Mouse (Mus musculus): ENCODE results near the gene Upk3a. TPM values are rescaled to one million over a fixed set of nuclear protein-coding genes. Genes with fewer than 3 reads are reported as not detected.
"Not testable (repeated sequence)": the region's sequence is repeated elsewhere in the genome, so short reads cannot be mapped to it uniquely, and the experiment has no call there.

Gene Upk3a
- total RNA-seq, 2 experiments from 2014 or later = not detected

DNA sequence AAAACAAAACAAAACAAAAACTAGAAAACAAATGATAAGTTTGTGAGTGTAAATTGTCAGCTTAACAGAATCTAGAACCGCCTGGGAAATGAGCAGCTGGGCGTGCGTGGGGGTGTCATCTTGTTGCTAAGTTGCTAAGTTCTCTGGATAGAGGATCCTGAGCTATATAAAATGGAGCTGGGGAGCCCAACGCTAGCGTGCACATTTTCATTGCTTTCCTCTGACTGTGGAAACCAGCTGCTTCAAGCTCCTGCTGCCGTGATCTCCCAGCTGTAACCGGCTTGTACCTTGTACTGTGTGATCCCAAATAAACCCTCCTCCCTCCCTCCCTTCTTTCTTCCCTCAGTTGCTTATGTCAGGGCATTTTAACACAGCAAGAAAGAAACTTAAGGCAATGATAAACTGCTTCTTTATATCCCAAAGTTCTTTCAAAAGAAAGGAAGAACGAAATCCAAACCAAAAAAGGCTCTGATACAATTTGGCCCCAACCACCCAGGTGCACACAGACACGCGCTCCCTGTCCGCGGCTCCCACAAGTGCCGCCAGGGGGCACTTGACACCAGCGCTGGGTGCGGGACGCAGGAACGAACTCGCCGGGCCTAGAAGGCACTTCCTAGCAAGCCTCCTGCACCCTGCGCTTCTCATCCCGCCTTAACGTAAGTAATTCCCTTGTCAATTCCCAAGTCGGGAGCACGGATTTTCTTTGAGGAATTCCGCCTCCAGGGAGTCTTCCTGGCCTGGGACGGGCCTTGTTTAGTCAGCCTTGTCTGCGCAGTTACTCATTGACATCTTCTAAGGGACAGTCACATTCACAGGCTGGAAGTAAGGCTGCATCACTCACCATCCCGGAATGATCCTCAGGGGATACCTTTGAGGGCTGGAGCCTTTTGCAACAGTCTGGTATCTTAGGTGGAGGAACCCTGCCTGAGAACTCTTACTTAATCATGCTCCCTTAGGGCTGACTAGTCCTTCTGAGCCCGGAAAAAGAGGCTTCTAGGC lies 15.7 kb upstream of the Upk3a start:
- DNase-seq = peak; percentile 86

DNA sequence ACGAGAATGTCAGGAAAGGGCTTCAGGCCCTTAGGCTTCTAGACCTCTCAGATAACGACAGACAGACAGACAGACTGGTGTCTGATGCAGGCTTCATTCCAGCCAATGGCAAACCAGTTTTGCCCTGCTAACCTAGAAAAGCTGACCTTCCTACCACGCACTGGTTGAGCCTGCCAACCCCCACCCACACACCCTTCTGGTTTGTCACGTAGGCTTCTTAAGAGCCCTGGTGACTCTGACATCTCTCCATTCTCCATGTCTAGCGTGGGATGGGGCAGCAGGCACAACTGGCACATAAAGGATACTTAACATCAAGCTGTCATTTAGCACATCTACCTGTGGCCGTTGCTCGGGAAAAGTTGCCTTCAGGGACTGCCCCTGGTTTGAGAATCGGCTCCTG lies 7.3 kb upstream of the Upk3a start:
- DNase-seq = no peak

DNA sequence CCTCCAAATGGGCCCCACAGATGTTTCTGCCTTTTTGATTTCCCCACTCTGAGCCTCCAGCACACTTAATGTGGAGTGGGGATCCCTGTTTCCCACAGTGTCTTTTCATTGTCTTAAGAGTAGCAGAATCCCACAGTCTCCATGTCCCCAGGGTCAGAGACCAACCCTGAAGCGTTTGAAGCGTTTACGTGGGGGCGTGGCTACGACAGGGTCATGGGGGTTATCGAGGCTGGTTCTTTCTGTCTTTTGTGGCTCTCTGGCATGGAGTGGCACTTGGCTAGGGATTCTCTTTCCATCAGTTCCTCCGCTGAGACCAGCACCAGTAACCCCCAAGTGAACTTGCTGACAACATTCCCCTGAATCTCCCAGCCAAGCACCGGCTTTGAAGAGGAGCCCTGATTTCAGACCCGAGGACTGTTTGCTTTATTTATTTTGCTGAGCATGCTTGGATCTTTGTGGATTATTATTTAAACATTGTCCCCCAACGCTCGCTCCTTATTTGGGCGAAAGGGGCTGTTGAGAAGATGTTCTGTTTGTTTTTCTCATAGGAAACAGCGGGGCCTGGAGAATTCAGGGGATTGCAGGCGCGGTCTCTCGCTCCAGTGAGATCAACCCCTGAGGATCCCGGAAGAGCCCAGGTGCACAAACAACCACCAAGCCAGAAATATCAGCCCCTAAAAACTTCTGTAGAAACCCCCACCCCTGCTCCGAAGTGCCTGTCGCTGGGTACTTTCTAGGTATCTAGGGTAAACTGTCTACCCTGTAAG lies 4.9 kb upstream of the Upk3a start:
- DNase-seq = no peak

DNA sequence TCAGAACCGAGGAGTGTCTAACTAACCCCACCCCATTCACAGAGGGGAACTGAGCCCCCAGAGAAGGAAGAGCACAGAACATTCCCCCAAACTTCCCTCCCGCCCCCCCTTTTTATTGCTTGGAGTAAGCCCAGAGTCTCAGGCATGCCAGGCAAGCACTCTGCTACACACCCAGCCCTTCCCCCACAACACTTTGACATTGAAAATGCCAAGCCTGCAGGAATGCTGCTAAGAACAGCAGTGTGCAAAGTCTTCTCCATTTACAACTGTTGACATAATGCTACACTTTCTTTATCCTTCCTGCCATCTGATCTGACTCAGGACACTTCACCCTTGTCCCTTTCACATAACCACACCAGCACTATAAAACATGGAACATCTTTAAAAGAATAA lies 4.3 kb upstream of the Upk3a start:
- no peak for DNase-seq

DNA sequence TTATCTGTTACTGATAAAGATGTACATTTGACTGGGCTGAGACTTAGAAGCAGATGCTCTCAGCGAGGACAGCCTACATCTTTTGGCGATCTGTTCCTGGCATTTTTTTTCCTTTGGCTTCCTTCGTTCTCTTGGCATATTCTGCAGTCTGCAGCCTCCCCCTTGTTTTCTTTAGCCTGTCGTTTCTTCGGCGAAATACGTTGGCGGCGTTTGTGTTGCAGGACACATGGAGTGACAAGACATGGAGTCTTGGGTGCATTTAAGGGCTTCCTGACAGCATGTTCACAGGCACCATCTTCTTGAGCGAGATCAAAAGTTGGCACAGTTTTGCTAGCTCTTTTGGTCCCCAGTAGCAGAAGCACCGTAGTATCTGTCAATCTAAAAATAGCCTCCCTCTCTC lies 1.2 kb upstream of the Upk3a start:
- no peak for DNase-seq

DNA sequence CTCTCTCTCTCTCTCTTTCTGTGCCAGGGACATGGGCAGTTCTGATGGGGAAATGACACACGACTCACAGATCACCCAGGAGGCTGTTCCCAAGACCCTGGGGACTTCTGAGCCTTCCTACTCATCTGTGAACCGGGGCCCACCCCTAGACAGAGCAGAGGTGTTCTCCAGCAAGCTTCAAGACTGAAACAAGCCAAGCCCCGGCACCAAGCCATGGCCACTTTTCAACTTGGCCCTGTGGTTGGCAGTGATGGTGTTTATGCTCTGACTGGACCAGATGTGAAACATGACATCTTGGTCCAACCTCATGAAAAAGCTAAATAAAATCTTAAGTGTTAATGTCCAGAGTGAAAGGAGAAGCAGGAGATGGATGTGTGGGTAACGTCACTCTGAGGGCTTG lies 5.3 kb downstream of the Upk3a start:
- DNase-seq = no peak

DNA sequence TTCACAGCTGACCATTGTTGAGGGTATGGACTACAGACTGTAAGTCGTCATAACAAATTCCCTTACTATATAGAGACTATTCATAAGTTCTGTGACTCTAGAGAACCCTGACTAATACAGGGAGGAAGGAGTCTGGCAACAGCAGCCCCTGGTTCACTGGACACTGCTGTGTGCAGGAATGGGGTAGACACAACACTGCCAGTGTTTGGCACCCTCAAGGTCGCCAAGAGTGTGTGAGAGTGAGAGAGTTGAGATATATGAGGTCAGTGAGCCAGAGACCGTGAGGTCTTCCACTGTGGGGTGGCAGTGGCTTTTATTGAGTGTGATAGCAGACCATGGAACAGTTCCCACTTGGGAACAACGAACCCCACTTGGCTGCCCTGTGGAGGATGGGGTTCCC lies 9.3 kb downstream of the Upk3a start:
- no peak for DNase-seq

DNA sequence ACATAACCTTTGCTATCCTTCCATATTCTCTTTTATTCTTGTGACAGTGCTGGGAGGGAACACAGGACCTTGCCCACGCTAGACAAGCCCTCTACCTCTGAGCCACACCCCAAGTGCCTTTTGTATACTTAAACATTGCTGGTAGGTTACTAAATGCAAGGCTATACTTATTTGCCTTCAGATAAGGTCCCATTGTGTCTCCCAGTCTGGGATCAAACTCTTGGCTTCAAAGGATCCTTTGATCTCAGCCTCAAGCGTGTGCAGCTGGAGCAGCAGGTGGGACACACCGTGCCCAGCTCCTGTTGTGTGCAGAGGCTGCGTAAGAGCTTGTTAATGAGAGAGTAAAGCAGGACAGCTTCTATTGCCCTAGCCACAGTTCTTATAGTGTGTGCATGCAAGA lies 10.8 kb downstream of the Upk3a start:
- no peak for DNase-seq

DNA sequence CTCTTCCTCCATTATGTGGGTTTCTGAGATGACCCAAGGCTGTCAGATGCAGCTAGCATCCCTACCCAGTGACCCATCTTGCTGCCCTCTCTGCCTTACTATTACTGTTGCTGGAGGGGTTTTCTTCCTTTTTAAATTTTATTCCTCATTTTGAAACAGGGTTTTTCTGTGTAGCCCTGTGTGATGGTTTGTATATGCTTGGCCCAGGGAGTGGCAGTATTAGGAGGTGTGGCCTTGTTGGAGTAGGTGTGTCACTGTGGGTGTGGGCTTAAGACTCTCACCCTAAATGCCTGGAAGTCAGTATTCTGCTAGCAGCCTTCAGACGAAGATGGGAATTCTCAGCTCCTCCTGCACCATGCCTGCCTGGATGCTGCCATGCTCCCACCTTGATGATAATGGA lies 11.7 kb downstream of the Upk3a start, which contains the start of gene Fam118a:
TSS of gene Fam118a (plus strand) at position 301 of the 400 bp plus-strand sequence.
- not testable (repeated sequence) for DNase-seq

DNA sequence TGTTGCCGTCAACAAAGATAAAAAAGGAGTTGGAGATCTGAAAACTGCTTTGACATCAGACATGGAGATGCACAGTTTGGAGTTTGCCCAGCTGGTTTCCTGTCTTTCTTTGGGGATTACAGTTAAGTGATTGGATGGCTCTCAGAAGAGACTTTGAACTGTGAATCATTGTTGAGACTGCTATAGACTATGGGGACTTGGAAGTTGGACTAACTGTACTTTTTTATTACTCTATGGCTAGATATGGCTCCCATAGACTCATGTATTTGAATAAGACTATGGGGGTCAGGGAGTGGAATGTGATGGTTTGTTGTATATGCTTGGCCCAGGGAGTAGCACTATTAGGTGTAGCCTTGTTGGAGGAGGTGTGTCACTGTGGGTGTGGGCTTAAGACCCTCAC lies 13.7 kb downstream of the Upk3a start:
- not testable (repeated sequence) for DNase-seq

DNA sequence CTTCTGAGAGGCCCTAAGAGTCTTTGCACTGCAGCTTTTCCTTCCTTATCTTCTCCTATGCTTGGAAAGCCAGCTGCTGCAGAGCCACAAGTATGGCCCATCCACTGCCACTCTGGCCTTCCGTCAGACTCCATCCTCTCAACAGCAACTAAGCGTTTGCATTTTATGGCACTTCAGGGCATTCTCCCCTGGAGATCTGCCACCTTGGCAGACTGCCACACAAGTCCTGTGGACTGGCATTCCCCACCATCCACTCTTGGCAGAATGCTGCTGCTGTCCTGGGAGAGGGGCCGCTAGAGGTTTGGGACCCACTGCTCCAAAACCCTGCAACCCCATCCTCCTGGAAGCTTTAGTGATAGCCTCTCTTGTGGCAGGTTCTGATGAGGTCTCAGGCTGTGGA lies 14.9 kb downstream of the Upk3a start:
- DNase-seq = no peak

DNA sequence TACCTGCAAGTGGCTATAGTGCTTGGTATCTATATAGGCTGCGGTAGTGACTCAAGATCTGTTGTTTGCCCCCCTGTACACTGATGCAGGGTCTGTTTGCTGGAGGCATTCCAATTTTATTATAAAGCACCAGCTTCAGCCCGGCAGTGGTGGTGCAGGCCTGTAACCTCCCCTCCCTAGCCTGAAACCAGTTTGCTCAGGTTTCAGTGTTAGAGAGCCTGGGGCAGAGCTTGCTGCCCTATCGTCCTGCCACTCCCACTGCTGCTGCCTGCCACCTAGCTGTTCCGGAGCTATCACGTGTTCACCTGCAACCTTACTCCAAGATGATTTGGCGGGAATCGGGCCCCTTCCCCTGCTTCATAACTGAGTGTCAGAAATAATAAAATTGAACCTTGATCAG lies 17.0 kb downstream of the Upk3a start:
- not testable (repeated sequence) for DNase-seq

DNA sequence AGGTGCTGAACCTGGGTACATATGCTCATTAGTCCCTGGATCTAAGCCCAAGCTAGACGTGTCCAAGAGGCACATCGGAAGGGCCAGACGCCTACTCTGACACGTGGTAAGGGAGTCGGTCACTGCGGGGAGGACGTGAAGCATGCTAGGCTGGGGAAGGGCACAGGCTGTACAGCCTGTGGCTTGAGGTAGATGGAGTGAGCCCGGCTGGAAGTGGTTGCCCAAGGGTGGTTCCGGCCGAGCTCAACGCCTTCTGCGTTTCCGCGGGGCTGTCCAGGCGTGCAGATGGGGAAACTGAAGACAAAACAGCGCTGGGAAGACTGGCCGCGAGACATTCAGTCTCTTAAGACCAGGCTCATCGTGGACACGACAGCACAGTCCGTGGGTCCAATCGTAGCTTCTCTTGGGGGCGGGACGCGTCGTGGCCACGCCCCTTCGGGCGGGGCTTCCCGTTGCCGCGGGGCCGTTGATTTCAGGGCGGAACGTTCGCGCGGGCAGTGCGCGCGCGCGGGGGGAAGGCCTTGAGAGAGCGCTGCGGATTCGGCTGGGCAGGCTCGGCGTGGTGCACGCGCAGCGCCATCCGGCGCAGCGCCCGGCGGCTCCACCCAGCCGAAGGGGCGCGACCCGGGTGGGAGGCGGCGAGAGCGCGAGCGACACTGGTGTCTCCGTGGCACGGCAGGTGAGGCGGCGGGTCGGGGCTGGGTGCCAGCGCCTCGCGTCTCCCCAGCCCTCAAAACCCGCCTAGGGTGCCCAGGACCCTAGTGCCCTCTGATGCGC lies 19.8 kb downstream of the Upk3a start:
- DNase-seq = peak; percentile 98

DNA sequence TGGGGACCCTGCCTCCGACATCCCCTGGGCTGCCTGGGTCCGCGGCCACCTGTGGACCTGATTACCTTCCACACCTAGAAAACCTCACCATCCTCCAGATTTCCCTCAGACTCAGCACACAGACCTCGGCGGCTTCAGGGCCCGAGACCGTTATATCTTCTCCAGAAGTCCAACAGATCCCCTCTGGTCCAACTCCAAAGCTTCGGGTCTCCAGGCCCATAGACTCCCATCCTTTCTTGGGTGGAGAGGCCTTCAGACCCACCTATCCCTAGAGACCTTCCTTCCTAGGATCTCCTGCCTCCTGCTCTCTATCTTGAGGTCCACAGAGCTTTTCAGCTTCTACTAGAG lies 20.4 kb downstream of the Upk3a start:
- DNase-seq = no peak

DNA sequence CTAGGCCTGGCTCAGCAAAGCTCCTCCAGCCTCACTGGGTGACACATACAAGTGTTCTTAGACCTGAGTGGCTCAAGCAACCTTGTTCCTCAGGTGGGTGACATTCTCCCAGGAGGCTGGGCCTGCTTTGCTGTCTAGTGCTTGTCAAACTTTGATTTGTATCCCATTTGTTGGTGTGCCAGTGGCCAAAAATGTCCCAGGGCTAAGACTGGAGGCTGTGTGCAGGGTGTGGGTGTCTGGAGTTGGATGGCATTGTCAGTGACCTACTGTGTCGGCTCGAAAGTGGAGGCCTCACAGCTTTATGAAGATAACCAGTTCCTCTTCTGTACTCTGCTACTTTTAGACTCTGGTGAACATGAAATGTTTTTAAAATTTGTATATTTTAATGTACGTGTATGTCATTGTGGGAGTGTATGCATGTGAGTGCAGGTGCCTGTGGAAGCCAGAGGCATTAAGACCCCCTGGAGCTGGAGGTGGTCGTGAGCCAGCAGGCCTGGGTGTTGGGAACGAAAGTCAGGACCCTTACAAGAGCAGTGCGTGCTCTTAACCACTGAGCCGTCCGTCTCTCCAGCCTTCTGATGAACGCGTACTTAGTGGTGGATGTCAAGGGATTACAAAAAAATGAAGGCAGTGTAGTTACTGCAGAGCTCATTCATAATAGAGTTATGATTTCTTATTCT lies 24.7 kb downstream of the Upk3a start:
- DNase-seq = no peak

DNA sequence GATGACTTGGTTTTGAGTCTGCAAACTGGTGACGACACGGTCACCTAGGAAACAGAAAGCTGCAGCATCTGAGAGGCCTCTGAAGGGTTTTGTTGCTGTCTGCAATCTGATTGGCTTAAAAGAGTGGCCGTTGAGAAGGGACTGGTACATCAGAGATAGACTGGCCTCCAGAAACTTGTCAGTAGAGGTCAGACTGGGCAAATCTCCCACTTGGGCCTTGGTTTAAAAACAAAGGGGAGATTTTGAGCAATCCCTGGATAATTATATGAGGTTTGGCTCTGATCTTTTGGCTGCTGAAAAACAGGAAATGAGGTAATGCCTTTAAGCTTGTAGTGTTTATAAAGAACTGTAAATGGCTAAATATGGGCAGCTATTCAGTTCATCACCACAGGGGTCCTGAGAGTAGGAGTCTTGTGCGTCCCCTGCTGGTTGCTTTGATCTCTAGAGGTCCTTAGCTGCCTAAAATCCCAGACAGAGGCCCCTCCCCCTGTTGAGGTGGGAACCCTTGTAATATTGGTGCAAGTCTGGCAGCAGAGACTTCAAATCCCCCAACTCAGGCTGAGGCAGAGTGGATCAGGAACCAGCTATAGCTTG lies 25.5 kb downstream of the Upk3a start:
- DNase-seq = peak; percentile 51

DNA sequence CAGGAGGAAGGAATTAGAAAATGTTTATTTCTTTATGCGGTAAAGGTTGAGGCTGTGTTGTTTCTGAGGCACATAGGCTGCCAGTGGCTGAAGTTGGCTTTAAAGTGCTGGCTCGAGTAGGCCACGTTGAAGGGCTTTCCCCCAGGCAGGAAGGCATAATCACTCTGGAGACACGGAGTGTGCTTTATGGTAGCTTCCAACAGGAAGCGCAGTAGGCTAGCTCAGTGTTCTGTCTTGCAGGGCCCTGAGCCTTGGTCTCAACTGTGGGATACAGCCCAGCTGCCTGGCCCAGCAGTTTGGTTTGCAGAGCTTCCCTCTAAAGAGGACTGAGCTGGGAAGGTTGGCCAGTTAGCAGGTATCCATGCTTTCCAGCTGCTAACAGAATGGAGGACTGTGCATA lies 26.2 kb downstream of the Upk3a start:
- DNase-seq = no peak

DNA sequence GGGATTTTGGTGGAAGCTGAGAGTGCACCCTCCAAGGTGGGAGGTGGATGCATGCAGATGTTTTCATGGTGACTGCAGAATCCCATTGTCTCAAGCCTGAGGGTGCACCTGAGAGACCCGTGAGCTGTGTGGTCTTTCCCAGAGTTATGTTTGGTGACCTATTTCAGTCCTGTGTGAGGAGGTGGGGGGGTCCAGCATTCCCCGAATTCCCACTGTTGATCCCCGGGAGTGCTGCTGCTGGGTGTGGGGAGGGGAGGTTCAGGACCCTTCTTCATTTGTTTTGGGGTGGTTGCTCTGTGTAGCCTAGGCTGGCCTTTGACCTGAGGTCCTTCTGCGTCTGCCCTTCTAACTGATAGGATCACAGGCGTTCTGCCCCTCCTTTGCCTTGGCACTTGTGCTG lies 26.8 kb downstream of the Upk3a start:
- no peak for DNase-seq

DNA sequence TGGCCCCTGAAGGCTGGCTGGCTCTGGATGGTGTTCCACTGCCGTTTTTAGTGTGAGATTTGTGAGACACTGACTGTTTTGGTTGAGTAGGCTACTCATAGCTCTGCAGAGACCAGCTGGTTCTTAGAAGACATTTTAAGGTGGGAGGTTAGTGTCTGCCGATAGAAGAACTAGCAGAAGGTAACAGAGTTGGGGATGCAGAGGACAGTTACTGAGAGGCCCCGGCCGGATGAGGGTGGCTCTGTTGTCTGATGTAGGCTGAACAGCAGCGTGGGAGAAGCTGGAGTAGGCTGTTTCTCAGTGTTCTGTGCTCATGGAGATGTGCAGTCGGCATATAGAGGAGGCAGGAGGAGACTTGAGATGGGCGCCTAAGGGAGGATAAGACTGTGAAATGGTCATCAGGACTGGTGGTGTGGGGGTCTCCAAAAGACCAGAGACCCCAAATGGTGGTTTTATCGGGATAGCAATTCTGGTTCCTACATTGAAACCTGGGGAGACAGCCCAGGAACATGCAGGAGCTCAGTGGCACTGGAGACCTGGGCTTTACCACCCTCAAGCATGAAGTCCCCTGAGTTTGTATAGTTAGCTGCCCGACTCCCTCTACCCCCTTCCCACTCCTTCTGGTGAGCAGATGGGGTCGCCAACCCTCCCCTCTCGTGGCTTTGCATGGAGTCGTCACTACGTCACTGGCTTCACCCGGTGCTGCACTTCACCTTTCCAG lies 29.4 kb downstream of the Upk3a start:
- DNase-seq = no peak

DNA sequence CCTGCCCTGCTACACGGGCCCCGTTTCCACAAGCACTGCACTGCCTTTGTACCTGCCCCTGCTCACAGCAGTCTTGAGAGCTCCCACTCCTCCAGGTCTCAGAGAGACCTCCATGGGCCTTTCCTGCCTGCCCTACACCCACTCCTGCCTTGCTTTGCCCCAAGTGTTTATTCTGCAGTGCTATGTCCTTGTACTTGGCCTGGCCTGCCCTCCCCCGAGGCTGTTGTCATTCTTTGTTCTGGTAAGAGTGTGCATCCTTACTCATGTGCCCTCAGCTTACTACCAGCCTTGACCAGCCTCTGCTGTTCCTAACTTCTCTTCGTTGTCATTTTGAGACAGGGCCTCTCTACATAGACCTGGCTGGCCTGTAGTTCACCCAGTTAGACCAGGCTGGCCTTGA lies 30.9 kb downstream of the Upk3a start:
- no peak for DNase-seq

DNA sequence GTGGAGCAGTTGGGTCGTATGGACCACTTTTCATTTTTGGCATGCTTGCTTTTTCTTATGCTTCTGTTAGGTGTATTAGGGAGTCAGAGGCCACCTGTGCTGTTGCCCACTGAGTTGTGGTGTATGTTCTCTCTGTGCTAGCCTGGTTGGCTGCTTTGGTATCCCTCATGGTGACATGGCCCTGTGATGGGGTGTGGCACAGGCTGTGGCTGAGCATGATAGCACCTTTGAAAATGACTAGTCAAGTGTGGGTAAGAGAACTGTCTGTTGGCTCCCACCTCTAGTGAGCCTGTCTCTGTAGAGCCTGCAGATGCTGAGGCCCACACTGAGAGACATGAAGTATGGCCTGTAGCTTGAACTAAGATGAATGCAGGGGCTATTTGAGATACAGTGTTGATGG lies 32.8 kb downstream of the Upk3a start:
- DNase-seq = no peak

Data from gastrocnemius, postnatal 10 days (tissue).